Mouse (Mus musculus): Measurements from ENCODE around the gene Thrsp.

- TF ChIP-seq TAL1 (IDR thresholded peaks at IDR 0.05; ENCODE audit: low read length) (no peak), GATA1 (IDR thresholded peaks at IDR 0.05; ENCODE audit: low read length) (no peak)
Measured at GRCm38 (mm10) chr7:97434517-97434916, 17.0 kb upstream of the Thrsp start.

Data from erythroblast, embryonic 14.5 days (primary cell).